Mouse (Mus musculus): ENCODE data around the gene Adamtsl5. TPM values are rescaled to one million over a fixed set of nuclear protein-coding genes. Genes with fewer than 3 reads are reported as not detected.

Adamtsl5 gene
- polyA plus RNA-seq, 1 experiment from 2014 or later, result 2.6 TPM

DNA sequence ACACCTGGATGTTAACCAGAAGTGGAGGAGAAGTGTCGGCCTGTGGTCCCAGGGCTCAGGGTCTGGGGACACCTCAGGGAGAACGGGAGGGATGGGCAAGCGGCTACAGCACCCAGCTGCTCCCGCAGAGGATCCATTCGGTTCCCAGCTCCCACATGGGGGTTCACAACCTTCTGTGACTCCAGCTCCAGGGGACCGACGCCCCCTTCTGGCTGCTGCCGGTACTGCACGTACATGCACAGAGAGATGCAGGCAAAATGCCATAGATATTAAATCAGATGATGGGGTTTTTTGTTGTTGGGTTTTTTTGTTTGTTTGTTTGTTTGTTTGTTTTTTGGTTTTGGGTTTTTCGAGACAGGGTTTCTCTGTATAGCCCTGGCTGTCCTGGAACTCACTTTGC, 29.5 kb upstream of the Adamtsl5 start:
- peaks cover 19% of the 10 kb centered on the region for H3K36me3 ChIP-seq (ENCODE audit: control insufficient read depth, insufficient read depth, low read length)
- H3K9me3 ChIP-seq (ENCODE audit: control insufficient read depth, low read length), result no peaks in the 10 kb centered on the region
- H3K27me3 ChIP-seq (replicated peaks; ENCODE audit: control insufficient read depth, insufficient read depth, low read length), result no peaks in the 10 kb centered on the region; the same call in 1 of the 2 replicates
- no peak overlapping the region for H3K27ac ChIP-seq (ENCODE audit: low read depth, low read length)
- no peak for DNase-seq (ENCODE audit: low spot score)
- no peak overlapping the region for H3K4me3 ChIP-seq (ENCODE audit: low read depth, low read length)
- H3K9ac ChIP-seq (ENCODE audit: low read depth, low read length), result no peak overlapping the region
- H3K4me1 ChIP-seq (replicated peaks; ENCODE audit: control insufficient read depth, insufficient read depth, low read length), result no peaks in the 10 kb centered on the region; the same call in 1 of the 2 replicates
- ATAC-seq (replicated peaks; ENCODE audit: low FRiP score), result no peak
- 50% methylated on average over 10 of the region's 10 CpGs for WGBS
- no peak overlapping the region for H3K4me2 ChIP-seq

DNA sequence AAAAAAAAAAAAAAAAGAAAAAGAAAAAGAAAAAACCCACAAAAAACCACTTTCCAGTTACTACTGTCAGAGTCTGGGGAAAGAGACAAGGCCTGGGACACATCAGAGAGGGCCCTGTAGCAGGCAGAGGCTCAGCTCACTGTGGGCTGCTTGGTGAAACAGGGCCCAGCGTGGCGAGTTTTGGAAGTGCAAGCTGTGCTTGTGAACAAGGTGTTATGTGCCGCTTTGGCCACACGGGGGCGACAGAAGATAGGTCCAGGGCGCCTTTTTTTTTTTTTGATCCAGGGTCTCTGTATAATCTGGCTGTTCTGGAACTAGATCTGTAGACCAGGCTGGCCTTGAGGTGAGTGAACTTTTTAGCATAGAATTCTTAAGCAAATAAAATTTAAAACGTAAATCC, 27.9 kb upstream of the Adamtsl5 start:
- no peak overlapping the region for H3K9ac ChIP-seq (ENCODE audit: low read depth, low read length)
- H3K4me2 ChIP-seq, result no peak overlapping the region
- DNase-seq (ENCODE audit: low spot score) (peak; percentile 88), ATAC-seq (replicated peaks; ENCODE audit: low FRiP score) (no peak; the same call in 1 of the 2 replicates)
- 5% methylated on average over 7 of the region's 7 CpGs for WGBS
- H3K4me1 ChIP-seq (replicated peaks; ENCODE audit: control insufficient read depth, insufficient read depth, low read length), result no peaks in the 10 kb centered on the region; the same call in 1 of the 2 replicates
- no peak overlapping the region for H3K4me3 ChIP-seq (ENCODE audit: low read depth, low read length)
- peaks cover 6% of the 10 kb centered on the region for H3K36me3 ChIP-seq (ENCODE audit: control insufficient read depth, insufficient read depth, low read length)
- no peaks in the 10 kb centered on the region for H3K9me3 ChIP-seq (ENCODE audit: control insufficient read depth, low read length)
- H3K27ac ChIP-seq (ENCODE audit: low read depth, low read length), result no peak overlapping the region
- peaks cover 5% of the 10 kb centered on the region; the same call in 1 of the 2 replicates for H3K27me3 ChIP-seq (replicated peaks; ENCODE audit: control insufficient read depth, insufficient read depth, low read length)

DNA sequence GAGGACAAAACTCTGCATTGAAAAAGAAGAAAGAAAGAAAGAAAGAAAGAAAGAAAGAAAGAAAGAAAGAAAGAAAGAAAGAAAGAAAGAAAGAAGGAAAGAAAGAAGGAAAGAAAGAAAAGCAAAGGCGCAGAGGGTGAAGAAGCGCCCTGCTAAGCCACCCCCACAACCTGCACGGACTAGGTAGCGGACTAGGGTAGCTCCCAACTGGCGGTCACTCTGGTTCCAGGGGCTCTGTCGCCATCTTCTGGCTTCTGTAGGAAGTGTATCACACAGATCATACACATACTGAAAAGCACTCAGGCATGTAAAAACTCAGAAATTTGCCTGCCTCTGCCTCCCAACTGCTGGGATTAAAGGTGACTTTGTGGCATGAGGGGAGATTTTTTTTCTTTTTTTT, 25.9 kb upstream of the Adamtsl5 start:
- Histone ChIP-seq H3K9me3 (ENCODE audit: control insufficient read depth, low read length) (no peaks in the 10 kb centered on the region), H3K9ac (ENCODE audit: low read depth, low read length) (no peak overlapping the region), H3K4me1 (replicated peaks; ENCODE audit: control insufficient read depth, insufficient read depth, low read length) (no peaks in the 10 kb centered on the region; the same call in 1 of the 2 replicates), H3K4me3 (ENCODE audit: low read depth, low read length) (no peak overlapping the region), H3K4me2 (no peak overlapping the region), H3K27ac (ENCODE audit: low read depth, low read length) (no peak overlapping the region), H3K36me3 (ENCODE audit: control insufficient read depth, insufficient read depth, low read length) (no peaks in the 10 kb centered on the region), H3K27me3 (replicated peaks; ENCODE audit: control insufficient read depth, insufficient read depth, low read length) (peaks cover 9% of the 10 kb centered on the region; the same call in 1 of the 2 replicates)
- no peak for DNase-seq (ENCODE audit: low spot score)
- 17% methylated on average over 6 of the region's 6 CpGs for WGBS
- ATAC-seq (replicated peaks; ENCODE audit: low FRiP score), result 0 out of 2 replicates have a peak, but pooled peaks have one; percentile 62

DNA sequence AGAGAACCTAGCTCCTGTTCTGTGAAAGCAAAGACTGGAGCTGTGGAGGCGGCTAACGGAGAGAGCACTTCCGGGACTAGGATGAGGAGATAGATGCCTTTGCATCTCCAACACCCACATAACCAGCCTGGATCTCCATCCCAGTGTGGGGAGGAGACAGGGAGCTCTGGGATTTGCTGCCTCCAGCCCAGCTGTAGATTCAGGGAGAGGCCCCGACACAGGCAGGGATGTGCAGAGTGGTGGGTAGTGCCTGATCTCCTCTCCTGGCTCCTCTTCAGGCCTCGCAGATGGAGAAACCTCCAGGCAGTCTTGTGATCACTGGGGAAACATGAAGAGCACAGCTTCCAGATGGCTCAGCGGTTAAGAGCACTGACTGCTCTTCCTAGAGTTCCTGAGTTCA, 24.5 kb upstream of the Adamtsl5 start:
- ATAC-seq (replicated peaks; ENCODE audit: low FRiP score), result no peak
- Histone ChIP-seq H3K27ac (ENCODE audit: low read depth, low read length) (no peak overlapping the region), H3K9ac (ENCODE audit: low read depth, low read length) (no peak overlapping the region), H3K36me3 (ENCODE audit: control insufficient read depth, insufficient read depth, low read length) (no peaks in the 10 kb centered on the region), H3K27me3 (replicated peaks; ENCODE audit: control insufficient read depth, insufficient read depth, low read length) (peaks cover 10% of the 10 kb centered on the region; the same call in 1 of the 2 replicates), H3K4me2 (no peak overlapping the region), H3K9me3 (ENCODE audit: control insufficient read depth, low read length) (no peaks in the 10 kb centered on the region), H3K4me3 (ENCODE audit: low read depth, low read length) (no peak overlapping the region), H3K4me1 (replicated peaks; ENCODE audit: control insufficient read depth, insufficient read depth, low read length) (no peaks in the 10 kb centered on the region)
- WGBS, result 77% methylated on average over 6 of the region's 6 CpGs
- no peak for DNase-seq (ENCODE audit: low spot score)

DNA sequence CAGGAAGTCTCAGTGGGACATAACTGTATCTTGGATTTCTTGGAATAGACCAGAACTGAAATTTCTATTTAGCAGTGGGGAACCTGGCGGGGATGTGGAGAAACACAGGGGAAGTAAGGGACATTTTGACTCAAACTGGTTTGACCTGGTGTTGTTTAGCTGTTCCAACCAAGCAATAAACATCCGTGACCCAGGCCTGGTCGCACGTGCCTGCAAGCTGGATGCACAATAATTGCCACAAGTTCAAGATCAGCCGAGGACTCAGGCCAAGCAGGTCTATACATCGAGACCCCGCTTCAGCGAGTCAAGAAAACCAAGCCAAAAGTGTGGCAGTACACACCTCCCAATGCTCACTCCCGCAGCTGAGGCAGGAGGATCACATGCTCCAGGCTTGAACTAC, 23.8 kb upstream of the Adamtsl5 start:
- ATAC-seq (replicated peaks; ENCODE audit: low FRiP score) (no peak), DNase-seq (ENCODE audit: low spot score) (no peak)
- Histone ChIP-seq H3K36me3 (ENCODE audit: control insufficient read depth, insufficient read depth, low read length) (no peaks in the 10 kb centered on the region), H3K9ac (ENCODE audit: low read depth, low read length) (no peak overlapping the region), H3K27me3 (replicated peaks; ENCODE audit: control insufficient read depth, insufficient read depth, low read length) (peaks cover 14% of the 10 kb centered on the region; the same call in 1 of the 2 replicates), H3K9me3 (ENCODE audit: control insufficient read depth, low read length) (no peaks in the 10 kb centered on the region), H3K4me1 (replicated peaks; ENCODE audit: control insufficient read depth, insufficient read depth, low read length) (no peaks in the 10 kb centered on the region), H3K4me3 (ENCODE audit: low read depth, low read length) (no peak overlapping the region), H3K27ac (ENCODE audit: low read depth, low read length) (no peak overlapping the region), H3K4me2 (no peak overlapping the region)
- 53% methylated on average over 9 of the region's 9 CpGs for WGBS

DNA sequence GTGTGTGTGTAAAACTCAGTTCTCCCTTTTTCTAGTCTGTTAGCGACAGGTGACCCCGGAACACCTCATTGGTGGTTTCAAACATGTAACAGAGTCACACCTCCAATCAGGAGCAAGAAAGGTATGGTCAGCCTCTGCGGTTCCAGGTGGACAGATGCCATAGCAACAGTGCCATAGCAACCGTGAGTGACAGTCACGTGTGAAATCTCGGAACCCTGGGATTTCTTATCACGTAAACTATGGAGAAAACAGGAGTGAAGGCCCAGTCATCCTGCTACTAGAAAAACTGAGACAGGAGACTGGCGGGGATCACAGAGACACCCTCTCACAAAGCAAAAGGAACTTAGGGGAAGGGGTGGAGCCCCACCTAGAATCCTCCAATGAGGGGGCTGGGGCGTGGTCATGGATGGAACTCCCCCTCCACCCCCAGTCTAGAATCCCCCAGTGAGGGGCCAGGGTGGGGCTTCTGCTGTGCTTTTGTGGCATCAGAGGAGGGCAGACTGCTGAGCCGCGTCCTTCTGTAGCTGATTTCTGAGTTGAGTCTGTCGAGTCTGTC, 23.3 kb upstream of the Adamtsl5 start:
- WGBS, result 6% methylated on average over 12 of the region's 12 CpGs
- ATAC-seq (replicated peaks; ENCODE audit: low FRiP score) (no peak; the same call in 1 of the 2 replicates), DNase-seq (ENCODE audit: low spot score) (no peak)
- no peaks in the 10 kb centered on the region for H3K9me3 ChIP-seq (ENCODE audit: control insufficient read depth, low read length)
- H3K9ac ChIP-seq (ENCODE audit: low read depth, low read length), result no peak overlapping the region
- no peaks in the 10 kb centered on the region for H3K4me1 ChIP-seq (replicated peaks; ENCODE audit: control insufficient read depth, insufficient read depth, low read length)
- H3K27ac ChIP-seq (ENCODE audit: low read depth, low read length), result no peak overlapping the region
- no peaks in the 10 kb centered on the region for H3K36me3 ChIP-seq (ENCODE audit: control insufficient read depth, insufficient read depth, low read length)
- H3K4me2 ChIP-seq, result no peak overlapping the region
- peaks cover 18% of the 10 kb centered on the region for H3K27me3 ChIP-seq (replicated peaks; ENCODE audit: control insufficient read depth, insufficient read depth, low read length)
- H3K4me3 ChIP-seq (ENCODE audit: low read depth, low read length), result no peak overlapping the region

DNA sequence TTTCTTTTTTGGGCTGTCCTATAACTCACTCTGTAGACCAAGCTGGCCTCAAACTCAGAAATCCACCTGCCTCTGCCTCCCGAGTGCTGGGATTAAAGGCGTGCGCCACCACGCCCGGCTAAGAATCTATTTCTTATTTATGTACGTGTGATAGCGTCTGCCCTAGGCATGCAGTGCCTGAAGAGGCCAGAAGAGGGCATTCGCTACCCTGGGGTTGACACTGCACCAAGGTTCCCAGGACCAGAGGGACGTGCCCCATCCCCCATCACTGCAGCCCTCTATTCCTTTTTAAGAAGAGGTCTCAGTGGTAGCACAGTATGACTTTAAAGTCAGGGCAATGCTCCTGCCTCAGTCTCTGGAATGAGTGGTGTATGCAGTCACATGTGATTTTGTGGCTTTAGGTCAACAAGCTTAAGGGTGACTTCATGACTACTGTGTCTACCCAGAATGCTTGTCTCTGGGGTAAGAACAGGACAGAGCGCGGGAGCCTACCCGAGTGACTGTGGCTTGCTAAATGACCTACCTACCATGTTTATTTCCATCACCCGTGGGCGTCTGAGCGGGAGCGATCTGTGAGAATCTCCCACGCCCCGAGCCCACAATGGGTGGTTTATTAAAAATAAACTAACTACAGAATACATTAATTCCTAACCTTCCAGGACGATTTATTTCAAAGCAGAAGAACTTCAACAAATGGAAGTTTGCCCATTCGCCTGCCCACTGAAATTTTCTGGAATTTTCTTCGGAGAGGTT, 22.0 kb upstream of the Adamtsl5 start:
- 73% methylated on average over 21 of the region's 21 CpGs for WGBS
- H3K36me3 ChIP-seq (ENCODE audit: control insufficient read depth, insufficient read depth, low read length), result no peaks in the 10 kb centered on the region
- H3K27me3 ChIP-seq (replicated peaks; ENCODE audit: control insufficient read depth, insufficient read depth, low read length), result peaks cover 27% of the 10 kb centered on the region
- H3K27ac ChIP-seq (ENCODE audit: low read depth, low read length), result no peak overlapping the region
- H3K9me3 ChIP-seq (ENCODE audit: control insufficient read depth, low read length), result no peaks in the 10 kb centered on the region
- no peak overlapping the region for H3K4me2 ChIP-seq
- ATAC-seq (replicated peaks; ENCODE audit: low FRiP score) (no peak), DNase-seq (ENCODE audit: low spot score) (no peak)
- H3K9ac ChIP-seq (ENCODE audit: low read depth, low read length), result no peak overlapping the region
- no peak overlapping the region for H3K4me3 ChIP-seq (ENCODE audit: low read depth, low read length)
- H3K4me1 ChIP-seq (replicated peaks; ENCODE audit: control insufficient read depth, insufficient read depth, low read length), result no peaks in the 10 kb centered on the region

DNA sequence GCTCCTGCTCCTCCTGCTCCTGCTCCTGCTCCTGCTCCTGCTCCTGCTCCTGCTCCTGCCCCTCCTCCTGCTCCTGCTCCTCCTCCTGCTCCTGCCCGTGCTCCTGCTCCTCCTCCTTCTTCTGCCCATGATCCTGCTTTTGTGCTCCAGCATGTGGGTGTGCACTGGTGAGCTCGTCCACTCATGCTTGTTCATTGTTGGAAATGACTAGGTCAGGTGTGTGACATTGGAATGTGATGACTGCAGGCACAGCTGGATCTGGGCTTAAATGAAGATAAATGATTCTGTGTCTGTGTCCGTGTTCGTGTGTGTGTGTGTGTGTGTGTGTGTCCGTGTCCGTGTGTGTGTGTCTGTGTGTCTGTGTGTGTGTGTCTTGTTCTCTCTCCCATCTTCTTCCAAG, 20.2 kb upstream of the Adamtsl5 start:
- no peak overlapping the region for H3K9ac ChIP-seq (ENCODE audit: low read depth, low read length)
- H3K4me3 ChIP-seq (ENCODE audit: low read depth, low read length), result no peak overlapping the region
- no peak overlapping the region for H3K4me2 ChIP-seq
- no peak for DNase-seq (ENCODE audit: low spot score)
- no peak for ATAC-seq (replicated peaks; ENCODE audit: low FRiP score)
- peaks cover 42% of the 10 kb centered on the region for H3K27me3 ChIP-seq (replicated peaks; ENCODE audit: control insufficient read depth, insufficient read depth, low read length)
- H3K36me3 ChIP-seq (ENCODE audit: control insufficient read depth, insufficient read depth, low read length), result no peaks in the 10 kb centered on the region
- no peak overlapping the region for H3K27ac ChIP-seq (ENCODE audit: low read depth, low read length)
- no peaks in the 10 kb centered on the region for H3K4me1 ChIP-seq (replicated peaks; ENCODE audit: control insufficient read depth, insufficient read depth, low read length)
- WGBS, result 78% methylated on average over 6 of the region's 6 CpGs
- H3K9me3 ChIP-seq (ENCODE audit: control insufficient read depth, low read length), result no peaks in the 10 kb centered on the region

DNA sequence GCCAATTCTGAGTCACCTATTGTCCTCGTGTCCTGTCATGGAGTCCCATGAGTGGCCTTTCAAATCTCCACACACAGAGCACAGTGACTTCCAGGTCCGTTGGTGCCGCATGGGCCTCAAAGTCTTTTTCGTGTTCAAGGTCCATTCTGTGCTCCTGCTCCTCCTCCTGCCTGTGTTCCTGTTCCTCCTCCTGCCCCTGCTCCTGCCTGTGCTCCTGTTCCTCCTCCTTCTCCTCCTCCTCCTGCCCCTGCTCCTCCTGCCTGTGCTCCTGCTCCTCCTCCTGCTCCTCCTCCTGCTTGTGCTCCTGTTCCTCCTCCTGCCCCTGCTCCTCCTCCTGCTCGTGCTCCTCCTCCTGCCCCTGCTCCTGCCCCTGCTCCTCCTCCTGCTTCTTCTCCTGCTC, 19.7 kb upstream of the Adamtsl5 start:
- no peak for ATAC-seq (replicated peaks; ENCODE audit: low FRiP score)
- H3K9ac ChIP-seq (ENCODE audit: low read depth, low read length), result no peak overlapping the region

More for the DNA sequence above, 19.7 kb upstream of the Adamtsl5 start:
- Histone ChIP-seq H3K36me3 (ENCODE audit: control insufficient read depth, insufficient read depth, low read length) (no peaks in the 10 kb centered on the region), H3K4me1 (replicated peaks; ENCODE audit: control insufficient read depth, insufficient read depth, low read length) (no peaks in the 10 kb centered on the region), H3K4me3 (ENCODE audit: low read depth, low read length) (no peak overlapping the region), H3K27ac (ENCODE audit: low read depth, low read length) (no peak overlapping the region), H3K9me3 (ENCODE audit: control insufficient read depth, low read length) (no peaks in the 10 kb centered on the region), H3K4me2 (no peak overlapping the region), H3K27me3 (replicated peaks; ENCODE audit: control insufficient read depth, insufficient read depth, low read length) (peaks cover 42% of the 10 kb centered on the region)
- 60% methylated on average over 5 of the region's 5 CpGs for WGBS
- DNase-seq (ENCODE audit: low spot score), result no peak
